Mouse (Mus musculus) MEL (cell line): ENCODE results near the gene 2810021J22Rik. TPM values are rescaled to one million over a fixed set of nuclear protein-coding genes. Genes with fewer than 3 reads are reported as not detected.

Source experiments
- DNase-seq: peaks from one replicate; pipeline ENCODE4 v3.0.0; 2011; ENCODE audit warnings: low read depth, low spot score
- H3K27ac ChIP-seq: 2 replicates; pipeline ENCODE4 v1.5.1; 2012; ENCODE audit warnings: low read depth, mild to moderate bottlenecking, control low read depth, low read length, moderate library complexity; ENCODE audit not compliant: control insufficient read depth
- H3K27me3 ChIP-seq, 2 experiments: fragments of 150-350 bp in 1 of 2; sonication (generic) in 1 of 2; 2 replicates each; pipeline ENCODE4 v1.6.1; 2012; ENCODE audit warnings: low read length in 2 of 2, mild to moderate bottlenecking in 2 of 2, improper control_type of control experiment in 1 of 2, moderate library complexity in 1 of 2; ENCODE audit not compliant: insufficient read depth in 2 of 2, control insufficient read depth in 1 of 2
- H3K36me3 ChIP-seq, 2 experiments: 2 replicates each; pipeline ENCODE4 v1.6.1; 2012 to 2014; ENCODE audit warnings: low read length in 2 of 2, improper control_type of control experiment in 1 of 2, inconsistent platforms in 1 of 2, mild to moderate bottlenecking in 1 of 2; ENCODE audit not compliant: insufficient read depth in 2 of 2, control insufficient read depth in 1 of 2
- H3K4me1 ChIP-seq, 2 experiments: fragments of 150-350 bp in 1 of 2; sonication (generic) in 1 of 2; 2 replicates each; pipeline ENCODE4 v1.6.1; 2012; ENCODE audit warnings: low read length in 2 of 2, improper control_type of control experiment in 1 of 2, mild to moderate bottlenecking in 1 of 2; ENCODE audit not compliant: insufficient read depth in 2 of 2, control insufficient read depth in 1 of 2
- H3K4me3 ChIP-seq, 2 experiments: fragments of 150-350 bp in 1 of 2; sonication (generic) in 1 of 2; 2 replicates each; pipeline ENCODE4 v1.5.1; 2012; ENCODE audit warnings: low read depth in 2 of 2, low read length in 2 of 2, mild to moderate bottlenecking in 2 of 2, moderate library complexity in 2 of 2, control low read depth in 1 of 2, improper control_type of control experiment in 1 of 2; ENCODE audit not compliant: control insufficient read depth in 1 of 2, insufficient read depth in 1 of 2
- H3K79me2 ChIP-seq: 2 replicates; pipeline ENCODE4 v1.6.1; 2012; ENCODE audit warnings: mild to moderate bottlenecking, low read length, moderate library complexity; ENCODE audit not compliant: control insufficient read depth, poor library complexity, insufficient read depth
- H3K9ac ChIP-seq: 2 replicates; pipeline ENCODE4 v1.6.1; 2012; ENCODE audit warnings: low read depth, mild to moderate bottlenecking, control low read depth, low read length, moderate library complexity; ENCODE audit not compliant: control insufficient read depth, poor library complexity, severe bottlenecking
- H3K9me3 ChIP-seq: fragments of 150-350 bp; sonication (generic); replicated peaks from 2 replicates; pipeline ENCODE4 v1.6.1; 2012; ENCODE audit warnings: mild to moderate bottlenecking, low read length, improper control_type of control experiment, moderate library complexity; ENCODE audit not compliant: insufficient read depth
- BHLHE40 ChIP-seq: IDR thresholded peaks from 2 replicates; pipeline ENCODE4 v1.6.1; 2012; ENCODE audit warnings: low read depth, mild to moderate bottlenecking, inconsistent platforms, low read length, improper control_type of control experiment, borderline replicate concordance
- CHD1 ChIP-seq: IDR thresholded peaks from 2 replicates; pipeline ENCODE4 v1.6.1; 2012; ENCODE audit warnings: low read depth, mild to moderate bottlenecking, inconsistent platforms, low read length, improper control_type of control experiment
- CHD2 ChIP-seq: IDR thresholded peaks from 2 replicates; pipeline ENCODE4 v1.6.1; 2011; ENCODE audit warnings: low read length, improper control_type of control experiment
- CTCF ChIP-seq, 3 experiments: IDR thresholded peaks in 2 of 3; conservative IDR thresholded peaks in 1 of 3; 2 replicates each; pipeline ENCODE4 v1.5.1; 2011 to 2012; ENCODE audit warnings: low read length in 3 of 3, low read depth in 2 of 3, mild to moderate bottlenecking in 2 of 3, improper control_type of control experiment in 1 of 3, inconsistent platforms in 1 of 3, mixed read lengths in 1 of 3, moderate library complexity in 1 of 3; ENCODE audit not compliant: control insufficient read depth in 1 of 3, insufficient read depth in 1 of 3, poor library complexity in 1 of 3, severe bottlenecking in 1 of 3
- E2F4 ChIP-seq: IDR thresholded peaks from 2 replicates; pipeline ENCODE4 v1.6.1; 2011; ENCODE audit warnings: low read depth, low read length, improper control_type of control experiment, borderline replicate concordance
- ELF1 ChIP-seq: IDR thresholded peaks from 2 replicates; pipeline ENCODE4 v1.6.1; 2014; ENCODE audit warnings: low read depth, mild to moderate bottlenecking, inconsistent platforms, low read length, improper control_type of control experiment, moderate library complexity
- EP300 ChIP-seq, 2 experiments: IDR thresholded peaks; 2 replicates each; pipeline ENCODE4 v1.6.1; 2011; ENCODE audit warnings: improper control_type of control experiment in 2 of 2, low read length in 2 of 2, low read depth in 1 of 2, mild to moderate bottlenecking in 1 of 2
- ETS1 ChIP-seq: IDR thresholded peaks from 2 replicates; pipeline ENCODE4 v1.6.1; 2012; ENCODE audit warnings: low read depth, mild to moderate bottlenecking, inconsistent platforms, low read length, improper control_type of control experiment, moderate library complexity
- GABPA ChIP-seq: IDR thresholded peaks from 2 replicates; pipeline ENCODE4 v1.6.1; 2012; ENCODE audit warnings: low read depth, mild to moderate bottlenecking, inconsistent platforms, low read length, improper control_type of control experiment, moderate library complexity
- GATA1 ChIP-seq: IDR thresholded peaks from 2 replicates; pipeline ENCODE4 v1.6.1; 2011; ENCODE audit warnings: low read depth, low read length, improper control_type of control experiment
- HCFC1 ChIP-seq: IDR thresholded peaks from 2 replicates; pipeline ENCODE4 v1.6.1; 2012; ENCODE audit warnings: low read depth, mild to moderate bottlenecking, inconsistent platforms, low read length, improper control_type of control experiment, moderate library complexity
- JUND ChIP-seq: IDR thresholded peaks from 2 replicates; pipeline ENCODE4 v1.6.1; 2011; ENCODE audit warnings: low read depth, mild to moderate bottlenecking, improper control_type of control experiment, low read length
- MAFK ChIP-seq: IDR thresholded peaks from 2 replicates; pipeline ENCODE4 v1.6.1; 2011; ENCODE audit warnings: low read depth, mild to moderate bottlenecking, low read length, improper control_type of control experiment, borderline replicate concordance
- MAX ChIP-seq: IDR thresholded peaks from 2 replicates; pipeline ENCODE4 v1.6.1; 2011; ENCODE audit warnings: low read length, improper control_type of control experiment
- MAZ ChIP-seq: IDR thresholded peaks from 2 replicates; pipeline ENCODE4 v1.6.1; 2012; ENCODE audit warnings: low read depth, mild to moderate bottlenecking, inconsistent platforms, low read length, improper control_type of control experiment
- MEF2A ChIP-seq: IDR thresholded peaks from 2 replicates; pipeline ENCODE4 v1.6.1; 2014; ENCODE audit warnings: low read depth, mild to moderate bottlenecking, inconsistent platforms, low read length, improper control_type of control experiment; ENCODE audit not compliant: poor library complexity, insufficient replicate concordance, severe bottlenecking; ENCODE audit errors: extremely low read depth
- MXI1 ChIP-seq: IDR thresholded peaks from 2 replicates; pipeline ENCODE4 v1.6.1; 2011; ENCODE audit warnings: mild to moderate bottlenecking, low read depth, low read length, improper control_type of control experiment
- MYB ChIP-seq: IDR thresholded peaks from 2 replicates; pipeline ENCODE4 v1.6.1; 2011; ENCODE audit warnings: mild to moderate bottlenecking, low read depth, low read length, improper control_type of control experiment
- MYC ChIP-seq: IDR thresholded peaks from 2 replicates; pipeline ENCODE4 v1.6.1; 2011; ENCODE audit warnings: low read depth, mild to moderate bottlenecking, low read length, improper control_type of control experiment, moderate library complexity
- NELFE ChIP-seq: IDR thresholded peaks from 2 replicates; pipeline ENCODE4 v1.6.1; 2011; ENCODE audit warnings: low read depth, low read length, improper control_type of control experiment
- NRF1 ChIP-seq: IDR thresholded peaks from 2 replicates; pipeline ENCODE4 v1.6.1; 2014; ENCODE audit warnings: low read depth, mild to moderate bottlenecking, inconsistent platforms, low read length, improper control_type of control experiment, moderate library complexity; ENCODE audit not compliant: poor library complexity, insufficient read depth, severe bottlenecking
- POLR2A ChIP-seq, 2 experiments: IDR thresholded peaks; 2 replicates each; pipeline ENCODE4 v1.6.1; 2011 to 2012; ENCODE audit warnings: low read length in 2 of 2, mild to moderate bottlenecking in 2 of 2, control low read depth in 1 of 2, improper control_type of control experiment in 1 of 2, low read depth in 1 of 2, moderate library complexity in 1 of 2; ENCODE audit not compliant: control insufficient read depth in 1 of 2, insufficient read depth in 1 of 2, poor library complexity in 1 of 2
- POLR2AphosphoS2 ChIP-seq: IDR thresholded peaks from 2 replicates; pipeline ENCODE4 v1.6.1; 2011; ENCODE audit warnings: low read length, improper control_type of control experiment
- POLR2AphosphoS5 ChIP-seq: IDR thresholded peaks from 2 replicates; pipeline ENCODE4 v1.6.1; 2012; ENCODE audit warnings: low read depth, borderline replicate concordance, mild to moderate bottlenecking, inconsistent platforms, low read length, moderate library complexity, mixed read lengths
- RCOR1 ChIP-seq: IDR thresholded peaks from 2 replicates; pipeline ENCODE4 v1.6.1; 2012; ENCODE audit warnings: low read depth, mild to moderate bottlenecking, inconsistent platforms, low read length, improper control_type of control experiment
- SIN3A ChIP-seq: IDR thresholded peaks from 2 replicates; pipeline ENCODE4 v1.6.1; 2012; ENCODE audit warnings: low read length, improper control_type of control experiment, inconsistent platforms
- SMC3 ChIP-seq: IDR thresholded peaks from 2 replicates; pipeline ENCODE4 v1.6.1; 2011; ENCODE audit warnings: low read depth, low read length, improper control_type of control experiment
- TAL1 ChIP-seq: IDR thresholded peaks from 2 replicates; pipeline ENCODE4 v1.6.1; 2012; ENCODE audit warnings: mild to moderate bottlenecking, inconsistent platforms, low read length, moderate library complexity, mixed read lengths
- TBP ChIP-seq: IDR thresholded peaks from 2 replicates; pipeline ENCODE4 v1.8.0; 2011; ENCODE audit warnings: low read depth, low read length, improper control_type of control experiment
- TCF12 ChIP-seq: IDR thresholded peaks from 2 replicates; pipeline ENCODE4 v1.6.1; 2014; ENCODE audit warnings: low read depth, mild to moderate bottlenecking, inconsistent platforms, low read length, improper control_type of control experiment, moderate library complexity
- UBTF ChIP-seq: IDR thresholded peaks from 2 replicates; pipeline ENCODE4 v1.6.1; 2012; ENCODE audit warnings: low read depth, mild to moderate bottlenecking, inconsistent platforms, low read length, improper control_type of control experiment, moderate library complexity, borderline replicate concordance; ENCODE audit not compliant: insufficient read depth
- USF1 ChIP-seq: IDR thresholded peaks from 2 replicates; pipeline ENCODE4 v1.6.1; 2014; ENCODE audit warnings: low read depth, mild to moderate bottlenecking, inconsistent platforms, low read length, improper control_type of control experiment, moderate library complexity
- USF2 ChIP-seq, 2 experiments: IDR thresholded peaks; 2 replicates each; pipeline ENCODE4 v1.6.1; 2011 to 2012; ENCODE audit warnings: improper control_type of control experiment in 2 of 2, low read length in 2 of 2, borderline replicate concordance in 1 of 2, inconsistent platforms in 1 of 2, low read depth in 1 of 2, mild to moderate bottlenecking in 1 of 2; ENCODE audit not compliant: insufficient read depth in 1 of 2
- ZC3H11A ChIP-seq: IDR thresholded peaks from 2 replicates; pipeline ENCODE4 v1.6.1; 2012; ENCODE audit warnings: low read depth, mild to moderate bottlenecking, inconsistent platforms, low read length, improper control_type of control experiment
- ZKSCAN1 ChIP-seq: IDR thresholded peaks from 2 replicates; pipeline ENCODE4 v1.6.1; 2012; ENCODE audit warnings: low read depth, mild to moderate bottlenecking, inconsistent platforms, low read length, improper control_type of control experiment, moderate library complexity
- ZMIZ1 ChIP-seq: IDR thresholded peaks from 2 replicates; pipeline ENCODE4 v1.6.1; 2012; ENCODE audit warnings: low read depth, mild to moderate bottlenecking, inconsistent platforms, low read length, improper control_type of control experiment, moderate library complexity
- polyA plus RNA-seq, 2 experiments: library from polyadenylated mRNA; stranded (reverse) in 1 of 2; unstranded in 1 of 2; fragments of >175 nt in 1 of 2; fragments of >200 nt in 1 of 2; gene quantifications; 2 replicates each; pipeline versions ENCODE4 v1.2.1 to v1.2.4; 2012; ENCODE audit warnings: low replicate concordance in 2 of 2, low read depth in 1 of 2; ENCODE audit not compliant: insufficient read length in 2 of 2, insufficient read depth in 1 of 2, missing spikeins in 1 of 2
- total RNA-seq: library from RNA; depleted of rRNA; stranded (reverse); fragments of 300-350 nt; gene quantifications from 2 replicates; pipeline ENCODE4 v1.2.3, GENCODE M21; 2012

Gene 2810021J22Rik
- total and polyA plus RNA-seq, 3 experiments = 5.8 to 6.2 TPM; not detected in 1

DNA sequence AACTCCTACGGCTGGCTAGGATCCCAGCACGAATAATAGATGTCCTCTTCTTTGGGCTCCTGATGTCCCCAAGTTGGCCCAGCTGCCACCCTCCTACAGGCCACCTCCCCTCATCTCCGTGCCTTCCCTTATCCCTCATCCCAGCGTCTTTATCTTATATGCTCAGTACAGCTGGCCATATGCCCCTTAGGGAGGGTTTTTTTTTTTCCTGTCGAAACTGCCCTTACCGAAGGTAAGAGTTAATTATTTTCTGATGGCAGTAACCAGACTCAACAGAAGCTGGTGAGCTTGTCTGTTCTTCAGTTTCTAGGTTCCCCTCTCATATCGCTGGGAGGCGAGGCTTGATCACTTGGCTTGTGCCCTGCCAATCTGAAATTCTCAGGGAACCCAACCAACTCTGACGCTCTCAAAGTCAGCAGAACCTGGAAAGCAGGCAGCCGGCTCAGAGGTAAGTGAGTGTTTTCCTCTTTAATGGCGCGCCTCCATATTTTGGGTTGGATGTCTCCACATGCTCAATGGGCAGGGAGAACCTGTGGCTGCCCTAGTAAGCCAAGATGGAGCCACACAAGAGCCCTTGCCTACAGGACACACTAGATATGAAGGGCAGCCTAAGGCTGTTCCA lies 50.8 kb downstream of the 2810021J22Rik start, which contains the start of gene Btnl10:
Btnl10 (plus strand) TSS at position 164 of the 622 bp plus-strand sequence.
- Histone ChIP-seq H3K9me3 (no peaks in the 10 kb centered on the region), H3K4me3 (peak within 1 kb of the TSS; percentile 17 to 44), H3K4me1 (peaks cover 8 to 24% of the 10 kb centered on the region in 2 experiments), H3K9ac (peak within 1 kb of the TSS; percentile 25), H3K36me3 (peaks cover 0 to 16% of the 10 kb centered on the region in 2 experiments; a peak in 2 of 4 replicates), H3K79me2 (no peaks in the 10 kb centered on the region), H3K27ac (peak within 1 kb of the TSS; percentile 25), H3K27me3 (no peaks in the 10 kb centered on the region)
- peak; percentile 77 for DNase-seq
- TF ChIP-seq MEF2A (no peak), MAZ (peak; percentile 56; the same call in 1 of the 2 replicates), SMC3 (no peak), ELF1 (no peak), ETS1 (peak; percentile 74), ZMIZ1 (no peak), MXI1 (peak; percentile 50), SIN3A (peak; percentile 82), GABPA (no peak), JUND (no peak), TCF12 (peak; percentile 91), NRF1 (no peak), ZKSCAN1 (no peak), GATA1 (peak; percentile 69; the same call in 1 of the 2 replicates), UBTF (no peak), POLR2AphosphoS5 (no peak), MYC (no peak), RCOR1 (peak; percentile 67; the same call in 1 of the 2 replicates), MAX (0 out of 2 replicates have a peak, but pooled peaks have one; percentile 10), MAFK (no peak), E2F4 (no peak), POLR2AphosphoS2 (no peak), CHD1 (peak; percentile 37; the same call in 1 of the 2 replicates), CTCF (IDR thresholded peaks at IDR 0.05 in 2 of 3, conservative IDR thresholded peaks at IDR 0.05 in 1 of 3; ENCODE audit: control insufficient read depth in 1 of 3, insufficient read depth in 1 of 3, low read depth in 2 of 3, low read length in 3 of 3, poor library complexity in 1 of 3, severe bottlenecking in 1 of 3) (no peak), USF2 (IDR thresholded peaks at IDR 0.05; ENCODE audit: borderline replicate concordance in 1 of 2, insufficient read depth in 1 of 2, low read depth in 1 of 2, low read length in 2 of 2) (no peak), USF1 (0 out of 2 replicates have a peak, but pooled peaks have one; percentile 17), TAL1 (peak; percentile 70), HCFC1 (no peak), BHLHE40 (peak; percentile 61; the same call in 1 of the 2 replicates), EP300 (IDR thresholded peaks at IDR 0.05; ENCODE audit: low read depth in 1 of 2, low read length in 2 of 2) (peak; percentile 62 to 83), TBP (no peak), MYB (no peak), POLR2A (IDR thresholded peaks at IDR 0.05; ENCODE audit: control insufficient read depth in 1 of 2, insufficient read depth in 1 of 2, low read depth in 1 of 2, low read length in 2 of 2, poor library complexity in 1 of 2) (no peak), ZC3H11A (no peak; the same call in 1 of the 2 replicates), CHD2 (no peak), NELFE (no peak)
